Mouse (Mus musculus) erythroblast, embryonic 14.5 days (primary cell): ENCODE data around the gene Adora2a.

Experiments
- GATA1 ChIP-seq: IDR thresholded peaks from 2 replicates; pipeline ENCODE4 v1.6.1; 2012; ENCODE audit warnings: low read length, inconsistent platforms, mixed read lengths
- TAL1 ChIP-seq: IDR thresholded peaks from 3 replicates; pipeline ENCODE4 v1.6.1; 2012; ENCODE audit warnings: low read length, inconsistent platforms, mixed read lengths

DNA sequence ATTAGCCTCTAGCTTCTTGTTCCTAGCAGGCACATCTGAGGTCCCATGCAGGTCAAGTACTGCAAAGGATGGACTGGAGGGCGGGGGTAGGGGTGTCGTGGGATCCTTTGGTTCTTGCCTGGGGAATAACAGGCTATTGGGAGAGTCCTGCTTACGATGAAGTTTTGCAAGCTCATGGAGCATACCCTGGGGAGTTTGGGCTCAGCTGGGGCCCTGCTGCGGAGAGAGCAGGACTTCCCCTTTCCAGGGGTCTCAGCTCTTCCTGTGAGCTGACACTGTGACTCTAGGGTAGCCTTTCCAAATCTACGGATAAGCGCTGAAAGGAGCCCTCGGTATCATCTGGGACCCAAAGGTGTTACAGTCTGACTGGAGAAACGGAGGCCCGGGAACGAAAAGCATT is 7.7 kb downstream of the Adora2a start:
- TF ChIP-seq GATA1 (no peak), TAL1 (no peak)
